Mouse (Mus musculus) kidney, postnatal 36 days (tissue): ENCODE data around the gene Bsdc1.
"Not testable (repeated sequence)": the region's sequence is repeated elsewhere in the genome, so short reads cannot be mapped to it uniquely, and the experiment has no call there.

Source experiments
- DNase-seq, 2 experiments: peaks; one replicate each; pipeline ENCODE4 v3.0.0; 2021 to 2022; ENCODE audit warnings: mixed read lengths in 2 of 2

The Bsdc1 gene

DNA sequence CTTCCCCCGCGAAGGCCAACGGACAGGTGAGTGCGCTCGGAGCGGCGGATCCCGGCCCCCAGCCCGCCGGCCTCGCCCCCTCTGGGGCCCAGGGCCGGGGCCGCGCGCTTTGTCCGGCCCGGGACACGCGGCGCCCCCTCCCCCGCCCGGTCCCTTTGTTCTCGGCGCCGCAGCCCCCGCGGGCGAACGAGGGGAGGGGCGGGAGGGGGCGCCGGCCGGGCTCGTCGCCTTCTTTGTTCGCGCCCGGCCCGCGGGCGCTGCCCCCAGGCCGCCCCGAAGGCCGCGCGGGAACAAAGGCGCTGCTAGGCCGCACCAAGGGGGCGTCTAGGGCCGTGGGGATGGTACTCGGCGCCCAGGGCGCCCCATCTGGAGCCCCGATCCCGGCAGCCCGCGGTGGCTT is 52.5 kb downstream of the Bsdc1 start:
- DNase-seq, result no peak

DNA sequence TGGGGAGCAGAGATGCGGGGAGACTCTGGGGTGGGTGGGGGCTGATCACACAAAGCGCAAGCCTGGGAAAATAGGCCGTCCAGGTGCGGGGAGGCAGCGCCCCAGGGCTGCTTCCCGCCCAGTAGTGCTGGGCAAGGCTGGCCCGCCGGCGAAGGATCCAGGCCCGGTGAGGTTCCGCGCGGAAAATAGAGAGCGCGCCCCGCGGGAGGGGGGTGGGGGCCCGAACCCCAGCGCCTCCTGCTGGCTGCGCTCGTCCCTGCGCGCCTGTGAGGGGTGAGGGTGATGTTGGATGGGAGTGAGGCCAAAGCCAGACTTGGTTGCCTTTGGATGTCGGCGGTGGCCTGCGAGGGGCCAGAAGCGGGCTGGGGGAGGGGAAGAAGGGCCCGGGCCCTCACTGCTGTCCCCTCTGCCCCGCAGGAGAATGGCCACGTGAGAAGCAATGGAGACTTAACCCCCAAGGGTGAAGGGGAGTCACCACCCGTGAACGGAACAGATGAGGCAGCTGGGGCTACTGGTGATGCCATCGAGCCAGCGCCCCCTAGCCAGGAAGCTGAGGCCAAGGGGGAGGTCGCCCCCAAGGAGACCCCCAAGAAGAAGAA is 53.0 kb downstream of the Bsdc1 start:
- DNase-seq, result peak; percentile 41 to 78

GRCm38 (mm10) chr4:129516925-129517324 is 55.5 kb downstream of the Bsdc1 start:
- DNase-seq, result peak; percentile 64 to 67

DNA sequence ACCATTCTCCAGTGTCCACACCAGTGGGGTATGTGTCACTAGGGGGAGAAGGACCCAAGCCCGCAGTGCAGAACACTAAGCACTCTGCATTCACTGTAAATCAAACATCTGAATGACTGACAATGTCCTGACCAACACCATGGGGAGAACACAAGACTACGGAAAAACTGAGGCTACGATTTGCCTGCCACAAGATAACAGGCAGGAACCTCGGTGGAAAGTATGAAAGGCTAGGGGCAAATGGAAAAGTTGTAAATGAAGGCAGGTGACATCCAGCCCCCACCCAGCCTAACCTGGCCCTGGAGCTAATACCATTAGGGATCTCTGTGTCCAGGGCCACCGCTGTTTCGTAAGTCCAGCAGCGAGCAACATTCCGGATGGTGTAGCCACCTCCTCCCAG is 57.1 kb downstream of the Bsdc1 start:
- DNase-seq, result no peak

DNA sequence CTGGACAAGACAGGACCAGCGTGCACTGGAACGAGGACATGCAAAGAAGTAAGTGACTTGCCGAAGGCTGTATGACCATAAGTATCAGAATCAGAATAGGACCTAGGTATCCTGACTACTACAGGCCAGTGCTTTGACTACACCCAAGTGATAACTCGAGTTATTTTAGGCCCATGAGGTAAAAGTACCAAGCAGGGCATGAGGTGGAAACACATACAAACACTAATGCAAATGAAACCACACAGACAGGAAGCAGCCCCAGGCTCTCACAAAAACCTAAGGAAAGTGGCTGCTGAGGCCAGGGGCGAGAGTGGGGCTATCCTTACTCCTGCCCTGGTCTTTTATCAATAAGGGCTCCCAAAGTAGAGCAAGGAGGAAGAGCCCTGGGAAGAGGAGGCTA is 64.0 kb downstream of the Bsdc1 start:
- no peak for DNase-seq

GRCm38 (mm10) chr4:129525889-129526288 is 64.5 kb downstream of the Bsdc1 start:
- no peak for DNase-seq

GRCm38 (mm10) chr4:129528901-129529300 is 67.5 kb downstream of the Bsdc1 start:
- not testable (repeated sequence) for DNase-seq
